Mouse (Mus musculus): Measurements from ENCODE around the gene Sphkap. TPM values are rescaled to one million over a fixed set of nuclear protein-coding genes. Genes with fewer than 3 reads are reported as not detected.

Sphkap gene
- polyA plus RNA-seq, 1 experiment: not detected

- TF ChIP-seq TAL1 (IDR thresholded peaks at IDR 0.05; ENCODE audit: low read length) (no peak), GATA1 (IDR thresholded peaks at IDR 0.05; ENCODE audit: low read length) (no peak)
These were observed 91.1 kb downstream of the Sphkap start for GRCm38 (mm10) chr1:83316917-83317316.

DNA sequence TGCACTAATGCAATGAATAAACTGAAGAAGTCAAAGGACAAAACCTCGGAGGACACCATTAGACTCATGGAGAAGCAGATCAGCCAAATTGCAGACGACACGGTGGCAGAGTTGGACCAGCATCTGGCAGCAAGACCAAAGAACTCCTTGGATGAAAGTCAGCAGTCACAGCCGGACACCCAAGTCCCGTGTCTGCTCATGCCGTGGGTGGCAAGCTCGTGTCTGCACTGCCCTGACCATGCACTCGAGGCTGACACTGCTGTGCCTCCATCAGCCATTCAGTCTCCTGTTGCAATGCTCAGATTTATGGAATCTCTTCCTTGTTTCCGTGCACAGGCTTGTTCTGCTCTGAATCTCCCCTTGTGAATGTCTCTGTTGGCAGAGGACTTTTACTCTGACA, 92.9 kb downstream of the Sphkap start:
- Histone ChIP-seq H3K27me3 (ENCODE audit: control insufficient read depth) (no peaks in the 10 kb centered on the region), H3K9me3 (ENCODE audit: control insufficient read depth, low read length) (peaks cover 9% of the 10 kb centered on the region), H3K4me3 (replicated peaks) (no peak overlapping the region), H3K36me3 (ENCODE audit: control insufficient read depth) (no peaks in the 10 kb centered on the region), H3K4me1 (ENCODE audit: control insufficient read depth) (no peaks in the 10 kb centered on the region)
- TF ChIP-seq GATA1 (IDR thresholded peaks at IDR 0.05; ENCODE audit: low read length) (no peak), TAL1 (IDR thresholded peaks at IDR 0.05; ENCODE audit: low read length) (no peak)

More at GRCm38 (mm10) chr1:83316917-83317316, 91.1 kb downstream of the Sphkap start:
- Histone ChIP-seq H3K9me3 (ENCODE audit: control insufficient read depth, low read length) (peaks cover 9% of the 10 kb centered on the region; the same call in 1 of the 2 replicates), H3K4me3 (replicated peaks) (no peak overlapping the region), H3K27me3 (ENCODE audit: control insufficient read depth) (no peaks in the 10 kb centered on the region), H3K36me3 (ENCODE audit: control insufficient read depth) (no peaks in the 10 kb centered on the region), H3K4me1 (ENCODE audit: control insufficient read depth) (no peaks in the 10 kb centered on the region)

DNA sequence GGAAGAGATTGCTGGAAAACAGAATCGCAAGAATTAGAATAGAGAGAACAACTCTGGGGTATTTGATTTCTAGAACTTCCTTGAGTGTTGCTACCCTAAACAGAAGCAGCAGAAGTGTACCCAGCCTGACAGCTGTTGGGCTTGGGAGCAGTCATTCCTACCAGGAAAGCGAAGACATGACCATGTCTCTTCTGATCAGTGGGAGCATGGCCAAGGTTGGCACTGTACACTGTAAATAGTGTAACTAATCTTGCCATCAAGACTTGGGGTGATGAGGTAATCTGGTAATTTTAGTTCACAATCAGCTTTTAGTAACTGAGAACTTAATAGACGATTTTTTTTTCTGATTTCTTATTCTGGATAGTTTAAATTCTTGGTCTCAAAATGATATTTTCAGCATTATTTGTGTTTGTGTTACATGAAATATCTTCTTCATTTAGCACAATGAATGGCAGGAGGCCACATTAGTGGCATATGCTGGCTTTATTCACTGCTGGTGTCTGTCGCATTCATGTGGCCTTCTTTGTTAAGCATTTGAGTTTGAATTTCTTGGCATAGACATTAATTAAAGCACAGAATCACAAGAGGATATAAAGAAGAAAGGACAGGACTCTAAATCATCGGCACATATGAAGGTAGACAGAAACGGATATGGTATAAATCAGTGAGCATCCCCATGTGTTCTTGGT, 96.2 kb downstream of the Sphkap start:
- Histone ChIP-seq H3K27me3 (ENCODE audit: control insufficient read depth) (no peaks in the 10 kb centered on the region), H3K4me3 (replicated peaks) (no peak overlapping the region), H3K4me1 (ENCODE audit: control insufficient read depth) (no peaks in the 10 kb centered on the region), H3K36me3 (ENCODE audit: control insufficient read depth) (no peaks in the 10 kb centered on the region), H3K9me3 (ENCODE audit: control insufficient read depth, low read length) (peaks cover 13% of the 10 kb centered on the region)
- no peak for TF ChIP-seq TAL1 (IDR thresholded peaks at IDR 0.05; ENCODE audit: low read length)
- TF ChIP-seq GATA1 (IDR thresholded peaks at IDR 0.05; ENCODE audit: low read length): no peak

- Histone ChIP-seq H3K27me3 (ENCODE audit: control insufficient read depth) (no peaks in the 10 kb centered on the region), H3K36me3 (ENCODE audit: control insufficient read depth) (no peaks in the 10 kb centered on the region), H3K4me1 (ENCODE audit: control insufficient read depth) (no peaks in the 10 kb centered on the region), H3K4me3 (replicated peaks) (no peak overlapping the region), H3K9me3 (ENCODE audit: control insufficient read depth, low read length) (no peaks in the 10 kb centered on the region)
- TF ChIP-seq GATA1 (IDR thresholded peaks at IDR 0.05; ENCODE audit: low read length) (no peak), TAL1 (IDR thresholded peaks at IDR 0.05; ENCODE audit: low read length) (no peak)
These were observed 110.6 kb downstream of the Sphkap start for GRCm38 (mm10) chr1:83297137-83298076.

DNA sequence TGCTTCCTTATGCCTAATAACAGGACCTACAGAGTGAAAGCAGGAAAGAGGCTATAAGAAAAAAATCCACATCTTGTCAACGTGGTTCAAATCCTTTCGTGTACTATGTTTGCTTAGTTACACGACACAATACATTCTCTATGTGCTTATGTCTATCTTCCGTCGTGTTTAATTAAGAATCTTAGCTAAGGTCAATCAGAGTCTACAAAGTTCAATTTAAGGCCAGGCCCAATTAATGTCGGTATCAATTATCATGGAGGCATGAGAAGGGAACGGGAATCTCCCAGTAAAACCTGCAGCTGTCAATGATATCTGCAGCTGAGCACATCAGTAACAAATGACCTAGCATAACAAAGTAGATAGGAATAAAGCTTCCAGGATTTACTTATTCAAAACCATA, 122.1 kb downstream of the Sphkap start:
- no peaks in the 10 kb centered on the region for H3K4me1 ChIP-seq (ENCODE audit: control insufficient read depth)
- H3K4me3 ChIP-seq (replicated peaks): no peak overlapping the region
- no peak for TF ChIP-seq TAL1 (IDR thresholded peaks at IDR 0.05; ENCODE audit: low read length)
- no peak for TF ChIP-seq GATA1 (IDR thresholded peaks at IDR 0.05; ENCODE audit: low read length)
- H3K9me3 ChIP-seq (ENCODE audit: control insufficient read depth, low read length): peaks cover 4% of the 10 kb centered on the region
- H3K36me3 ChIP-seq (ENCODE audit: control insufficient read depth): no peaks in the 10 kb centered on the region
- no peaks in the 10 kb centered on the region for H3K27me3 ChIP-seq (ENCODE audit: control insufficient read depth)

- no peak for TF ChIP-seq GATA1 (IDR thresholded peaks at IDR 0.05; ENCODE audit: low read length)
- TF ChIP-seq TAL1 (IDR thresholded peaks at IDR 0.05; ENCODE audit: low read length): no peak
- Histone ChIP-seq H3K9me3 (ENCODE audit: control insufficient read depth, low read length) (peaks cover 31% of the 10 kb centered on the region), H3K4me3 (replicated peaks) (no peak overlapping the region), H3K4me1 (ENCODE audit: control insufficient read depth) (no peaks in the 10 kb centered on the region), H3K27me3 (ENCODE audit: control insufficient read depth) (no peaks in the 10 kb centered on the region), H3K36me3 (ENCODE audit: control insufficient read depth) (no peaks in the 10 kb centered on the region)
These were observed 131.0 kb downstream of the Sphkap start for GRCm38 (mm10) chr1:83277044-83277443.

DNA sequence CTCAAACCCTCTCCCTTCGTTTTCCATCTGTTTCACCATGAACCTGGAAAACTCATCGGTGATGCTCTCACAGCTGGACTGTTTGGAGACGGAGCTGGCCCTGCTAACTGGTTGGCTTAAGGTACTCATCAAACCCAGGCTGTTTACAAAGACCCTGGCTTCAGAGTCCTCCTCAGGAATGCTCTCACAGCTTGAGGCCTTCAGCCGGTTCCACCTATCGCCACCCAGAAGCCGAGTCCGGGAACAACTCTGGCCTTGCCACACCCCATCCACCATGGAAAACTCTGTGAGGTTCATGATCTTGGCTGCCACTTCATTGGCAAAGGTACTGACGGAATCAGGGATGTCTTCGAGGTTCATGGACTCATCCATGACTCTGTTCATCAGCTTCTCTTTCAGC, 131.4 kb downstream of the Sphkap start:
- Histone ChIP-seq H3K4me3 (replicated peaks) (no peak overlapping the region), H3K4me1 (ENCODE audit: control insufficient read depth) (no peaks in the 10 kb centered on the region), H3K27me3 (ENCODE audit: control insufficient read depth) (no peaks in the 10 kb centered on the region), H3K9me3 (ENCODE audit: control insufficient read depth, low read length) (peaks cover 31% of the 10 kb centered on the region), H3K36me3 (ENCODE audit: control insufficient read depth) (no peaks in the 10 kb centered on the region)
- no peak for TF ChIP-seq TAL1 (IDR thresholded peaks at IDR 0.05; ENCODE audit: low read length)
- TF ChIP-seq GATA1 (IDR thresholded peaks at IDR 0.05; ENCODE audit: low read length): no peak

DNA sequence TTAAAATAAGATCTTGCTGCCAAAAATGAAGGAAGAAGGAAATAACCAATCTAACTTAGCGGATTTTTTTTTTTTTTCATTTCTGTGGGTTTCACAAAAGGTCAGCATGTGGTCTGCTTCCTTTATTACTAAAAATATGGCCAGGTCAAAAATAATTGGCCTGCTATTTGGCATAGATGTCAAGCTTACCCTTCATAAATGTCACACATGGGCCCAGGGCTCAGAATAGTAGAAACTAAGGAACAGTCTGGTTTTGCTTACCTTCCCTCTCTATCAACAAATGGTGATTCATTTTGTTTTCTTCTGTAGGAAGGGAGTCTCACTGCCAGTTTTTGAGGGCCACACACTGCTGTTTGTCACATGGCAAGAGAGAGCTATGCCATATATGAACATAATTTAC, 156.3 kb downstream of the Sphkap start:
- peaks cover 7% of the 10 kb centered on the region; the same call in 1 of the 2 replicates for H3K9me3 ChIP-seq (ENCODE audit: control insufficient read depth, low read length)
- no peaks in the 10 kb centered on the region for H3K27me3 ChIP-seq (ENCODE audit: control insufficient read depth)
- TF ChIP-seq GATA1 (IDR thresholded peaks at IDR 0.05; ENCODE audit: low read length) (no peak), TAL1 (IDR thresholded peaks at IDR 0.05; ENCODE audit: low read length) (no peak)
- H3K4me3 ChIP-seq (replicated peaks): no peak overlapping the region
- no peaks in the 10 kb centered on the region for H3K36me3 ChIP-seq (ENCODE audit: control insufficient read depth)
- H3K4me1 ChIP-seq (ENCODE audit: control insufficient read depth): no peaks in the 10 kb centered on the region

- Histone ChIP-seq H3K27me3 (ENCODE audit: control insufficient read depth) (no peaks in the 10 kb centered on the region), H3K9me3 (ENCODE audit: control insufficient read depth, low read length) (peaks cover 7% of the 10 kb centered on the region; the same call in 1 of the 2 replicates), H3K36me3 (ENCODE audit: control insufficient read depth) (no peaks in the 10 kb centered on the region), H3K4me3 (replicated peaks) (no peak overlapping the region), H3K4me1 (ENCODE audit: control insufficient read depth) (no peaks in the 10 kb centered on the region)
- TF ChIP-seq GATA1 (IDR thresholded peaks at IDR 0.05; ENCODE audit: low read length): no peak
These were observed 159.7 kb downstream of the Sphkap start for GRCm38 (mm10) chr1:83248235-83248746.
